Mouse (Mus musculus) granulocyte monocyte progenitor cell, adult 5-6 weeks (primary cell): ENCODE measurements at regions not wholly inside any gene's neighbourhood (a gene's known extent, or its start where the extent isn't known, plus 50 kb on each side); places are given as distances from the start of the nearest gene placed in this dataset.

Experiments
- ATAC-seq: replicated peaks from 2 replicates; pipeline ENCODE4 v1.8.0; 2016; ENCODE audit warnings: mild to moderate bottlenecking, moderate TSS enrichment, inconsistent platforms; ENCODE audit not compliant: poor library complexity, severe bottlenecking

- ATAC-seq = peak; percentile 40
Observed at GRCm38 (mm10) chr2:75054474-75055186, 229.0 kb downstream of the Mtx2 start.

- peak; percentile 52; the same call in 1 of the 2 replicates for ATAC-seq
Observed at GRCm38 (mm10) chr2:75055187-75055543, 229.6 kb downstream of the Mtx2 start.

GRCm38 (mm10) chr2:75061009-75061408 lies 235.4 kb downstream of the Mtx2 start:
- no peak for ATAC-seq

GRCm38 (mm10) chr2:75061456-75062188 lies 236.0 kb downstream of the Mtx2 start:
- no peak for ATAC-seq

GRCm38 (mm10) chr2:75062189-75062510 lies 236.5 kb downstream of the Mtx2 start:
- no peak for ATAC-seq

GRCm38 (mm10) chr2:75064406-75065115 lies 239.0 kb downstream of the Mtx2 start:
- no peak for ATAC-seq

GRCm38 (mm10) chr2:75065304-75065703 lies 239.7 kb downstream of the Mtx2 start:
- ATAC-seq = no peak

GRCm38 (mm10) chr2:75069321-75069720 lies 243.7 kb downstream of the Mtx2 start:
- ATAC-seq = no peak

GRCm38 (mm10) chr2:75072021-75072420 lies 246.4 kb downstream of the Mtx2 start:
- ATAC-seq = no peak

GRCm38 (mm10) chr2:75072471-75072870 lies 246.9 kb downstream of the Mtx2 start:
- no peak for ATAC-seq

GRCm38 (mm10) chr2:75073178-75073577 lies 247.6 kb downstream of the Mtx2 start:
- no peak for ATAC-seq

- ATAC-seq = no peak
Observed at GRCm38 (mm10) chr2:75087164-75087563, 261.6 kb downstream of the Mtx2 start.

GRCm38 (mm10) chr2:75089186-75089585 lies 263.6 kb downstream of the Mtx2 start:
- no peak for ATAC-seq

- ATAC-seq = no peak
Observed at GRCm38 (mm10) chr2:75089616-75090015, 264.0 kb downstream of the Mtx2 start.

GRCm38 (mm10) chr2:75090439-75090838 lies 264.8 kb downstream of the Mtx2 start:
- no peak for ATAC-seq

- no peak for ATAC-seq
Observed at GRCm38 (mm10) chr2:75101501-75101900, 275.9 kb downstream of the Mtx2 start.

GRCm38 (mm10) chr2:75112751-75113150 lies 287.1 kb downstream of the Mtx2 start:
- no peak for ATAC-seq

GRCm38 (mm10) chr2:75114375-75114774 lies 288.8 kb downstream of the Mtx2 start:
- no peak for ATAC-seq

- ATAC-seq = no peak
Observed at GRCm38 (mm10) chr2:75118348-75118926, 292.8 kb downstream of the Mtx2 start.

- no peak for ATAC-seq
Observed at GRCm38 (mm10) chr2:75119599-75119998, 294.0 kb downstream of the Mtx2 start.
